Mouse (Mus musculus): ENCODE data around the gene Khdc4. TPM values are rescaled to one million over a fixed set of nuclear protein-coding genes. Genes with fewer than 3 reads are reported as not detected.
"Not testable (repeated sequence)": the region's sequence is repeated elsewhere in the genome, so short reads cannot be mapped to it uniquely, and the experiment has no call there.

The Khdc4 gene
- polyA plus RNA-seq, 1 experiment from 2014 or later, result 109 TPM

DNA sequence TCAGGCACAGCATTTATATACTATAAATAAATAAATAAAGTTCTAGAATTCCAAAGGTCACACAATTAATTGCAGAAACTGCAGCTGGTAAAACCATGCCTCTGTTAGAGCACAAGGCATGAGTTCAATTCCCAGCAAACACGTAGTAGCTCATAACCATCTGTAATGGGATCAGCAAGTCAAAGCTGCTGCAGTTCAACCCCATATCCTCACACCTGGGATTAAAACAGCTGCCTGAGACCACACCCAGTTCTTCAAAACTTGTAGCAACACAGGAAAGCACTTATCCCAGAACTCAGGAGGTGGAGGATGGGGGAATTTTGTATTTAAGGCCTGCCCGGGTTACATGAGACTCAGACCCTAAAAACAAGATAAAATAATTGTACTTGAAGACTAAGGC lies 29.1 kb downstream of the Khdc4 start:
- no peaks in the 10 kb centered on the region for H3K27me3 ChIP-seq (ENCODE audit: control insufficient read depth, insufficient read depth, low read length)
- H3K36me3 ChIP-seq (ENCODE audit: control insufficient read depth, insufficient read depth, low read length), result peaks cover 21% of the 10 kb centered on the region
- H3K27ac ChIP-seq (ENCODE audit: low read depth, low read length), result no peak overlapping the region
- H3K9ac ChIP-seq (ENCODE audit: low read length), result no peak overlapping the region
- peaks cover 3% of the 10 kb centered on the region; the same call in 1 of the 2 replicates for H3K4me1 ChIP-seq (ENCODE audit: control insufficient read depth, insufficient read depth, low read length)
- no peak for ATAC-seq (ENCODE audit: low FRiP score)
- H3K4me3 ChIP-seq (ENCODE audit: low read depth, low read length), result no peak overlapping the region
- WGBS, result 75% methylated on average over 2 of the region's 2 CpGs
- no peaks in the 10 kb centered on the region for H3K9me3 ChIP-seq (ENCODE audit: control insufficient read depth, low read length)
- H3K4me2 ChIP-seq, result no peak overlapping the region
- no peak for DNase-seq (ENCODE audit: low spot score, missing footprints)

DNA sequence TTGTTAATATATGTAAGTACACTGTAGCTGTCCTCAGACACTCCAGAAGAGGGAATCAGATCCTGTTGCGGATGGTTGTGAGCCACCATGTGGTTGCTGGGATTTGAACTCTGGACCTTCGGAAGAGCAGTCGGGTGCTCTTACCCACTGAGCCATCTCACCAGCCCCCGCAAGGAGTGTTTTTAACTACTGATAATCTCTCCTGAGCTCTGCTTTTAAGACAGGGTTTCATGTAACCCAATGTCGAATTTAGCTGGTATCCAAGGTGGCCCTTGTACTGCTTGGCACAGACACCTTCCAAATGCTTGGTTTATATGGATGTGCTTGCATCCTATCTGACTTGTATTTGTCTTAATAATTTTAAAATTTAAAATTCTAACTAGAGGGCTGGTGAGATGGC lies 30.1 kb downstream of the Khdc4 start:
- DNase-seq (ENCODE audit: low spot score, missing footprints); H3K27me3 ChIP-seq (ENCODE audit: control insufficient read depth, insufficient read depth, low read length); H3K4me2 ChIP-seq; H3K9ac ChIP-seq (ENCODE audit: low read length); H3K4me3 ChIP-seq (ENCODE audit: low read depth, low read length); ATAC-seq (ENCODE audit: low FRiP score); H3K9me3 ChIP-seq (ENCODE audit: control insufficient read depth, low read length); H3K27ac ChIP-seq (ENCODE audit: low read depth, low read length); H3K4me1 ChIP-seq (ENCODE audit: control insufficient read depth, insufficient read depth, low read length): not testable (repeated sequence)
- WGBS, result 86% methylated on average over 5 of the region's 5 CpGs
- H3K36me3 ChIP-seq (ENCODE audit: control insufficient read depth, insufficient read depth, low read length), result peaks cover 11% of the 10 kb centered on the region

DNA sequence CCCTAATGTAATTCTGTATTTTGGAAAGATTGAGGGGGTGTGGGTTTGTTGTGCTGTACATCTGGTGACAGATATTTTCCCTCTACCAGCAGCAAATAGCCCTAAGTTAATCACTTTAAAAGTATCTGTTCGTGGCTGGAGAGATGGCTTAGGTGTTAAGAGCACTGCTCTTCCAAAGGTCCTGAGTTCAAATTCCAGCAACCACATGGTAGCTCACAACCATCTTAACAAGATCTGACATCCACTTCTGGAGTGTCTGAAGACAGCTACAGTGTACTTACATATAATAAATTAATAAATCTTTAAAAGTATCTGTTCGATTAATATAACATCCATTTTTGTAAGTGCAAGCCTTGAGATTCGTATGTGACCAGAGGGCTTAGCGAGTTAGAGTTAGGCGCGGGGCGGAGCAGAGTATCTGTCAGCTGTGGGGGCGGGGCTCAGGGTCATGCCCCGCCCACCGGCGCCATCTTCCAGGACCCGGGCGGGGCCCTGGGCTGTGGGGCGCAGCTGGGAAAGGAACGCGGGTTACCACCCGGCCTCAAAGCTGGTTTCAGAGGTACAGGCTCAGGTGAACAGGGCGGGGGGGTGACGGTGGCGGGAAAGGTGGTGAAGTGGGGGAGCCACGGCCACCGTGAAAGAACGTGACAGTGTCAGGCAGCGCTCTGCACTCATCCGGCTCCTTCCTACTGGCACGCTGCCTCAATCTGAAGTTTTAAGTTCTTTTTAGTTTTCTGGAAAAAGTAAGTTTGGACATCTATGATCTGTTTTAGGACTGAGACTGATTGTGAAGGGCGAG lies 31.0 kb downstream of the Khdc4 start, which contains the start of gene Rit1:
TSS of gene Rit1 (plus strand) at position 440 of the 799 bp plus-strand sequence.
- no peak within 1 kb of the TSS; the same call in 1 of the 2 replicates for H3K27ac ChIP-seq (ENCODE audit: low read depth, low read length)
- DNase-seq (ENCODE audit: low spot score, missing footprints) (peak; percentile 99), ATAC-seq (ENCODE audit: low FRiP score) (peak; percentile 95)
- 2% methylated on average over 27 of the region's 27 CpGs for WGBS
- peak within 1 kb of the TSS; percentile 64 for H3K4me2 ChIP-seq
- no peaks in the 10 kb centered on the region for H3K9me3 ChIP-seq (ENCODE audit: control insufficient read depth, low read length)
- peak within 1 kb of the TSS; percentile 64 for H3K4me3 ChIP-seq (ENCODE audit: low read depth, low read length)
- peaks cover 3% of the 10 kb centered on the region; the same call in 1 of the 2 replicates for H3K4me1 ChIP-seq (ENCODE audit: control insufficient read depth, insufficient read depth, low read length)
- H3K36me3 ChIP-seq (ENCODE audit: control insufficient read depth, insufficient read depth, low read length), result peaks cover 4% of the 10 kb centered on the region
- H3K27me3 ChIP-seq (ENCODE audit: control insufficient read depth, insufficient read depth, low read length), result no peaks in the 10 kb centered on the region
- H3K9ac ChIP-seq (ENCODE audit: low read length), result peak within 1 kb of the TSS; percentile 64

DNA sequence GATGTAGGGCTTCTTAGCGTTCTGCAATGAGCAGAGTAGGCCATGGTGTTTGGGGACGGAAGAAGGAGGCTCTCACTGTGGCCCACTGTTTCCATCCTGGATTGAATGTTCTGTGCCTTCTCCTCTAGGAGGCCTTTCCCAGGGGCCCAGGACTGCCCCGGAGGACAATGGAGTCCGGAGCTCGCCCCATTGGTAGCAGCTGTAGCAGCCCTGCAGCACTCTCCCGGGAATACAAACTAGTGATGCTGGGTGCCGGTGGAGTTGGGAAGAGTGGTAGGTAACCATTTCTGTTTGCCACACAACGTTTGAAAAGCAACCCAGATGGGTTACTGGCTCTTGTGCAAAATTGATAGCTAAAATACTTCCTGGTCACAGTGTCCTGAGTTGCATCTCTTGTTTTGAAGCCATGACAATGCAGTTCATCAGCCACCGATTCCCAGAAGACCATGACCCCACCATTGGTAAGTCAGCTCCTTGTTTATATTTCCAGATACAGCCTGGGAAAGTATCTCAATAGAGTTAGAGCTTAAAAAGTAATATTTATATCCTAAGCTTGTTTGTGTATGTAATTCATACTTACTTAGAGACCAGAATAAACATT lies 31.7 kb downstream of the Khdc4 start:
- Histone ChIP-seq H3K27me3 (ENCODE audit: control insufficient read depth, insufficient read depth, low read length) (no peaks in the 10 kb centered on the region), H3K4me1 (ENCODE audit: control insufficient read depth, insufficient read depth, low read length) (peaks cover 3% of the 10 kb centered on the region; the same call in 1 of the 2 replicates), H3K4me2 (peak overlapping the region; percentile 64), H3K9me3 (ENCODE audit: control insufficient read depth, low read length) (no peaks in the 10 kb centered on the region), H3K36me3 (ENCODE audit: control insufficient read depth, insufficient read depth, low read length) (no peaks in the 10 kb centered on the region), H3K4me3 (ENCODE audit: low read depth, low read length) (peak overlapping the region; percentile 64), H3K27ac (ENCODE audit: low read depth, low read length) (no peak overlapping the region; the same call in 1 of the 2 replicates), H3K9ac (ENCODE audit: low read length) (peak overlapping the region; percentile 64)
- WGBS, result 9% methylated on average over 9 of the region's 9 CpGs
- ATAC-seq (ENCODE audit: low FRiP score), result peak; percentile 81
- DNase-seq (ENCODE audit: low spot score, missing footprints), result no peak

DNA sequence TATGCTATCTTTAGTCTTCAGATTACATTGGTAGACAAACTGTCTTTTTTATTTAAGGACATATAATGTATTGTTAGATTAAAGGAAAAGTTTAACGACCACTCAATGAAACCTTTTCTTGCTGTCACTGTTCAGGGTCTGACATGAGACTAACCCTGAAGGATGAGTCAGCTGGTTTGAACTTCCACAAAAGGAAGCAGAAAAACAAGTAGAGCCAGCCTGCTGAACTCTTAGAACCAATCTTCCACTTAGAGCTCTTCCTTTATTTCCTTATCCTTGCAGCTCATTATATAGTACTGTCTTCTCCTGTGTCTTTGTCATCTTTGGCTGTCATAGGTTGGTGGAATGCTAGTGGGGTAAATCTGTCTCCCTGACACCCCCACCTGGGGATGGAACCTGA lies 32.2 kb downstream of the Khdc4 start:
- Histone ChIP-seq H3K27ac (ENCODE audit: low read depth, low read length) (no peak overlapping the region), H3K4me2 (no peak overlapping the region; the same call in 1 of the 2 replicates), H3K4me1 (ENCODE audit: control insufficient read depth, insufficient read depth, low read length) (peaks cover 3% of the 10 kb centered on the region; the same call in 1 of the 2 replicates), H3K36me3 (ENCODE audit: control insufficient read depth, insufficient read depth, low read length) (no peaks in the 10 kb centered on the region), H3K4me3 (ENCODE audit: low read depth, low read length) (no peak overlapping the region), H3K9ac (ENCODE audit: low read length) (no peak overlapping the region), H3K9me3 (ENCODE audit: control insufficient read depth, low read length) (no peaks in the 10 kb centered on the region), H3K27me3 (ENCODE audit: control insufficient read depth, insufficient read depth, low read length) (no peaks in the 10 kb centered on the region)
- 79% methylated on average over 1 of the region's 1 CpGs for WGBS
- ATAC-seq (ENCODE audit: low FRiP score), result no peak
- no peak for DNase-seq (ENCODE audit: low spot score, missing footprints)

DNA sequence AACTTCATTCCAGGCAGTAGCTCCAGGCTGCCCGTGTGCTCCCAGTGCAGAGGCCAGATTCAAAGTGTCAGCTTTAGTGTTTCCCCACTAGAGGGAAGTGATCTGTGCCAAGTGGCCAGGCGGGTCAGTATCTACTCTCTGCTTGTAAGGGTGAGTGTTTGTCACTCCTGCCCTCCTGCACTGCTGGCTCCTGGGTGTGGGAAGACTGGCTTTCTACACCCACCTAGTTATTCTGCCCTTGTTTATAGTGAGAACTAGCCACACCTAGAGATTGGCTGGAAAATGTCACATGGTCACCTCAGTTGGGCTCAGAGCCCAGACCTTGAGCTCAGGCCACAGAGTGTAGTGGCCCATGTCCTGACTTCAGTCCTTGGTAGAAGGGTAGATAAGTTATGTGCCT lies 33.5 kb downstream of the Khdc4 start:
- DNase-seq (ENCODE audit: low spot score, missing footprints), result no peak
- Histone ChIP-seq H3K27me3 (ENCODE audit: control insufficient read depth, insufficient read depth, low read length) (no peaks in the 10 kb centered on the region), H3K4me1 (ENCODE audit: control insufficient read depth, insufficient read depth, low read length) (peaks cover 3% of the 10 kb centered on the region; the same call in 1 of the 2 replicates), H3K27ac (ENCODE audit: low read depth, low read length) (no peak overlapping the region), H3K9ac (ENCODE audit: low read length) (no peak overlapping the region), H3K9me3 (ENCODE audit: control insufficient read depth, low read length) (no peaks in the 10 kb centered on the region), H3K36me3 (ENCODE audit: control insufficient read depth, insufficient read depth, low read length) (no peaks in the 10 kb centered on the region), H3K4me2 (no peak overlapping the region), H3K4me3 (ENCODE audit: low read depth, low read length) (no peak overlapping the region)
- no peak for ATAC-seq (ENCODE audit: low FRiP score)
- WGBS, result 95% methylated on average over 2 of the region's 2 CpGs

DNA sequence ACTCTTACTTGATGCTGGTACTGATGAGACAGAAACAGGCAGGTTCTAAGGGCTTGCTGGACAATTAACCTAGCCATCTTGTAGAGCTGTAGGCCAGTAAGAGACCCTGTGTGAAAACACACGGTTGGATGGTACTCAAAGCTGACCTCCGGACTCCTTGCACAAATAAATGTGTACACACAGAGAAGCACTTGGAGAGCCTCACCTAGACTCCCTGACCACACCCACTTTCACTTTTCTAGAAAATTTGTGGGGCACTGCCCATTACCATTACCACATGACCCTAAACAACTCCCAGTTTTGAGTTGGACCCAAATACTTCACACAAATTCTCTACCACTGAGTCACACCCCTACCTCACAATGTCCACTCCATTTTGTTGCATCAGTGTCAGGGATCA lies 51.0 kb downstream of the Khdc4 start:
- no peak for ATAC-seq (ENCODE audit: low FRiP score)
- Histone ChIP-seq H3K36me3 (ENCODE audit: control insufficient read depth, insufficient read depth, low read length) (peaks cover 1% of the 10 kb centered on the region; the same call in 1 of the 2 replicates), H3K27me3 (ENCODE audit: control insufficient read depth, insufficient read depth, low read length) (no peaks in the 10 kb centered on the region), H3K9me3 (ENCODE audit: control insufficient read depth, low read length) (no peaks in the 10 kb centered on the region), H3K4me1 (ENCODE audit: control insufficient read depth, insufficient read depth, low read length) (no peaks in the 10 kb centered on the region), H3K27ac (ENCODE audit: low read depth, low read length) (no peak overlapping the region), H3K4me3 (ENCODE audit: low read depth, low read length) (no peak overlapping the region), H3K4me2 (no peak overlapping the region), H3K9ac (ENCODE audit: low read length) (no peak overlapping the region)
- 96% methylated on average over 2 of the region's 2 CpGs for WGBS
- DNase-seq (ENCODE audit: low spot score, missing footprints), result no peak

DNA sequence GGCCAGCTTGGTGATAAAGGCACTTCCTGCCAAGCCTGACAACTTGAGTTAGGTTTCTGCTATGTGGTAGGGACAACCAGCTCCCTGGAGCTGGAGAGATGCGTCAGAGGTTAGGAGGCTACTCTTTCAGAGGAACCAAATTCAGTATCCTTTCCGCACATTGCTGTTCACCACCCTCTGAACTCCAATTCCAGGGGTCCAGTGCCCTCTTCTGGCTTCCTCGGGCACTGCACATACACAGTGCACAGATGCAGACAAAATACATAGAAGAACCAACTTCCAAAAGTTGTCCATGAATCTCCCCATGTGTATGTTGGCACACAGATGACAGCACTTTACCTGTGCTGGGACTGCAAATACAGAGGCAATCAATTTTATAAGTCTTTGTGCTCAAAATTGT lies 53.0 kb downstream of the Khdc4 start:
- Histone ChIP-seq H3K4me1 (ENCODE audit: control insufficient read depth, insufficient read depth, low read length) (no peaks in the 10 kb centered on the region), H3K36me3 (ENCODE audit: control insufficient read depth, insufficient read depth, low read length) (peaks cover 6% of the 10 kb centered on the region; the same call in 1 of the 2 replicates), H3K4me3 (ENCODE audit: low read depth, low read length) (no peak overlapping the region), H3K9me3 (ENCODE audit: control insufficient read depth, low read length) (no peaks in the 10 kb centered on the region), H3K9ac (ENCODE audit: low read length) (no peak overlapping the region), H3K27me3 (ENCODE audit: control insufficient read depth, insufficient read depth, low read length) (no peaks in the 10 kb centered on the region), H3K4me2 (no peak overlapping the region), H3K27ac (ENCODE audit: low read depth, low read length) (no peak overlapping the region)
- ATAC-seq (ENCODE audit: low FRiP score) (no peak), DNase-seq (ENCODE audit: low spot score, missing footprints) (peak; percentile 92)
- 55% methylated on average over 3 of the region's 3 CpGs for WGBS

DNA sequence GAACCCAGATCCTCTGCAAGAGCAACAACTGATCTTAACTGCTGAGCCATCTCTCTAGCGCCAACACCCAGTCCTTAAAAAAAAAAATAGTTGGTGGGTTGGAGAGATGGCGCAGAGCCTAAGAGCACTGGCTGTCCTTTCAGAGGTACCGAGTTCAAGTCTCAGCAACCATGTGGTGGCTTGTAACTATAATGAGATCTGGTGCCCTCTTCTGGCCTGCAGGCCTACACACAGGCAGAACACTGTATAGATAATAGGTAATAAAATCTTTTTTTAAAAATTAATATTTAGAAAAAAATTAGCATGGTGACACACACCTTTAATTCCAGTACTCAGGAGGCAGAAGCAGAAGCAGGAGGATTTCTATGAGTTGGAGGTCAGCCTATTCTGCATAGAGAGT lies 54.5 kb downstream of the Khdc4 start:
- H3K27me3 ChIP-seq (ENCODE audit: control insufficient read depth, insufficient read depth, low read length), result no peaks in the 10 kb centered on the region
- no peak overlapping the region for H3K4me3 ChIP-seq (ENCODE audit: low read depth, low read length)
- no peak overlapping the region for H3K4me2 ChIP-seq
- DNase-seq (ENCODE audit: low spot score, missing footprints) (no peak), ATAC-seq (ENCODE audit: low FRiP score) (no peak)
- H3K36me3 ChIP-seq (ENCODE audit: control insufficient read depth, insufficient read depth, low read length), result peaks cover 10% of the 10 kb centered on the region
- H3K9ac ChIP-seq (ENCODE audit: low read length), result no peak overlapping the region
- H3K27ac ChIP-seq (ENCODE audit: low read depth, low read length), result no peak overlapping the region
- WGBS, result 95% methylated on average over 3 of the region's 3 CpGs
- no peaks in the 10 kb centered on the region for H3K4me1 ChIP-seq (ENCODE audit: control insufficient read depth, insufficient read depth, low read length)
- no peaks in the 10 kb centered on the region for H3K9me3 ChIP-seq (ENCODE audit: control insufficient read depth, low read length)

Measured in midbrain, embryonic 11.5 days (tissue).